Mouse (Mus musculus) CH12.LX (cell line): ENCODE measurements around the gene Zfp784.

ENCODE experiments used
- CTCF ChIP-seq, 2 experiments: IDR thresholded peaks in 1 of 2; conservative IDR thresholded peaks in 1 of 2; 2 replicates each; pipeline ENCODE4 v1.5.1; 2011 to 2012; ENCODE audit warnings: low read depth in 2 of 2, low read length in 2 of 2, improper control_type of control experiment in 1 of 2, inconsistent platforms in 1 of 2, mild to moderate bottlenecking in 1 of 2, moderate library complexity in 1 of 2
- EP300 ChIP-seq: IDR thresholded peaks from 2 replicates; pipeline ENCODE4 v1.6.1; 2011; ENCODE audit warnings: low read length, improper control_type of control experiment
- KAT2A ChIP-seq: IDR thresholded peaks from 2 replicates; pipeline ENCODE4 v1.6.1; 2012; ENCODE audit warnings: low read length, improper control_type of control experiment, inconsistent platforms; ENCODE audit not compliant: insufficient replicate concordance
- MAFK ChIP-seq: IDR thresholded peaks from 2 replicates; pipeline ENCODE4 v1.6.1; 2011; ENCODE audit warnings: low read length, improper control_type of control experiment; ENCODE audit not compliant: insufficient replicate concordance
- MAZ ChIP-seq: IDR thresholded peaks from 2 replicates; pipeline ENCODE4 v1.6.1; 2012; ENCODE audit warnings: low read depth, mild to moderate bottlenecking, inconsistent platforms, low read length, improper control_type of control experiment, moderate library complexity
- NRF1 ChIP-seq: IDR thresholded peaks from 2 replicates; pipeline ENCODE4 v1.6.1; 2014; ENCODE audit warnings: low read depth, mild to moderate bottlenecking, inconsistent platforms, low read length, improper control_type of control experiment, moderate library complexity
- POLR2A ChIP-seq: IDR thresholded peaks from 2 replicates; pipeline ENCODE4 v1.6.1; 2011; ENCODE audit warnings: low read depth, mild to moderate bottlenecking, improper control_type of control experiment, low read length
- TCF12 ChIP-seq: IDR thresholded peaks from 2 replicates; pipeline ENCODE4 v1.6.1; 2014; ENCODE audit warnings: low read depth, mild to moderate bottlenecking, inconsistent platforms, low read length, improper control_type of control experiment
- UBTF ChIP-seq: IDR thresholded peaks from 2 replicates; pipeline ENCODE4 v1.6.1; 2012; ENCODE audit warnings: low read depth, mild to moderate bottlenecking, inconsistent platforms, low read length, improper control_type of control experiment, moderate library complexity

DNA sequence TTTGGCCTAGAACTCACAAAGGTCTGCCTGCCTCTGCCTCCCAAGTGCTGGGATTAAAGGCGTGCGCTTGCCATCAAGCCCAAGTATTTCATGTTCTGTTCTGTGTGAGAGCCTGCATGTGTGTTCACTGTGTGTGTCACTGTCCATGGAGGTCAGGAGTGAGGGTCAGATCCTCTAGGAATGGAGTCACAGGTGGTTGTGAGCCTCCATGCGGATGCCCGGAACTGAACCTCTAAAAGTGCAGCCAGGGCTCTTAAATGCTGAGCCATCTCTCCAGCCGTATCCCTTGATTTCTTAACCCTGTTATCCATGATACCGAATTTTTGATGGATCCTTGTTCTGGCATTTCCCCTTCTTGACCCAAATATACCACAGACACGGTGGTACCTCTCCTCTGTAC lies 1.2 kb downstream of the Zfp784 start:
- TF ChIP-seq EP300: no peak
- no peak for TF ChIP-seq POLR2A
- TF ChIP-seq MAFK: no peak
- TF ChIP-seq NRF1: no peak
- TF ChIP-seq KAT2A: no peak
- no peak for TF ChIP-seq UBTF
- TF ChIP-seq CTCF (conservative IDR thresholded peaks at IDR 0.05 in 1 of 2, IDR thresholded peaks at IDR 0.05 in 1 of 2; ENCODE audit: low read depth in 2 of 2, low read length in 2 of 2): no peak
- no peak for TF ChIP-seq TCF12
- no peak for TF ChIP-seq MAZ
